Mouse (Mus musculus): Measurements from ENCODE around the gene Arrdc2. TPM values are rescaled to one million over a fixed set of nuclear protein-coding genes. Genes with fewer than 3 reads are reported as not detected.

The Arrdc2 gene
- polyA plus RNA-seq (2011; ENCODE audit: insufficient read length, low read depth, missing spikeins), result 4.4 and 4.5 TPM in 2 replicates

- TF ChIP-seq CTCF (IDR thresholded peaks at IDR 0.05; ENCODE audit: borderline replicate concordance, insufficient read depth, low read length) (no peak), POLR2A (IDR thresholded peaks at IDR 0.05; ENCODE audit: low read depth, low read length) (peak; percentile 100)
- peak within 1 kb of the TSS; percentile 61 for H3K4me3 ChIP-seq (ENCODE audit: insufficient read depth, low read length)
- no peaks in the 10 kb centered on the region for H3K4me1 ChIP-seq (ENCODE audit: control insufficient read depth, insufficient read depth, low read length)
- peak within 1 kb of the TSS; percentile 74 for H3K27ac ChIP-seq (ENCODE audit: insufficient read depth, low read length)
Measured at GRCm38 (mm10) chr8:70839408-70840351, at the start of gene Arrdc2. Gene Arrdc2 (minus strand): TSS chr8:70839720.

- Histone ChIP-seq H3K27ac (ENCODE audit: insufficient read depth, low read length) (no peak overlapping the region), H3K4me1 (ENCODE audit: control insufficient read depth, insufficient read depth, low read length) (no peaks in the 10 kb centered on the region), H3K4me3 (ENCODE audit: insufficient read depth, low read length) (no peak overlapping the region)
- TF ChIP-seq POLR2A (IDR thresholded peaks at IDR 0.05; ENCODE audit: low read depth, low read length) (no peak), CTCF (IDR thresholded peaks at IDR 0.05; ENCODE audit: borderline replicate concordance, insufficient read depth, low read length) (no peak)
Measured at GRCm38 (mm10) chr8:70887669-70888068, 48.1 kb upstream of the Arrdc2 start.

- no peak for TF ChIP-seq POLR2A (IDR thresholded peaks at IDR 0.05; ENCODE audit: low read depth, low read length)
- TF ChIP-seq CTCF (IDR thresholded peaks at IDR 0.05; ENCODE audit: borderline replicate concordance, insufficient read depth, low read length), result no peak
- H3K4me1 ChIP-seq (ENCODE audit: control insufficient read depth, insufficient read depth, low read length), result peaks cover 3% of the 10 kb centered on the region
Measured at GRCm38 (mm10) chr8:70885612-70886011, 46.1 kb upstream of the Arrdc2 start.

GRCm38 (mm10) chr8:70884683-70885082, 45.2 kb upstream of the Arrdc2 start:
- TF ChIP-seq CTCF (IDR thresholded peaks at IDR 0.05; ENCODE audit: borderline replicate concordance, insufficient read depth, low read length) (no peak), POLR2A (IDR thresholded peaks at IDR 0.05; ENCODE audit: low read depth, low read length) (no peak)
- Histone ChIP-seq H3K27ac (ENCODE audit: insufficient read depth, low read length) (no peak overlapping the region), H3K4me1 (ENCODE audit: control insufficient read depth, insufficient read depth, low read length) (peaks cover 3% of the 10 kb centered on the region)

More at GRCm38 (mm10) chr8:70885612-70886011, 46.1 kb upstream of the Arrdc2 start:
- Histone ChIP-seq H3K4me3 (ENCODE audit: insufficient read depth, low read length) (no peak overlapping the region), H3K27ac (ENCODE audit: insufficient read depth, low read length) (no peak overlapping the region)

GRCm38 (mm10) chr8:70884186-70884585, 44.7 kb upstream of the Arrdc2 start:
- no peak overlapping the region for H3K4me3 ChIP-seq (ENCODE audit: insufficient read depth, low read length)
- H3K4me1 ChIP-seq (ENCODE audit: control insufficient read depth, insufficient read depth, low read length), result peaks cover 3% of the 10 kb centered on the region
- TF ChIP-seq POLR2A (IDR thresholded peaks at IDR 0.05; ENCODE audit: low read depth, low read length) (no peak), CTCF (IDR thresholded peaks at IDR 0.05; ENCODE audit: borderline replicate concordance, insufficient read depth, low read length) (no peak)
- H3K27ac ChIP-seq (ENCODE audit: insufficient read depth, low read length), result no peak overlapping the region

More at GRCm38 (mm10) chr8:70884683-70885082, 45.2 kb upstream of the Arrdc2 start:
- no peak overlapping the region for H3K4me3 ChIP-seq (ENCODE audit: insufficient read depth, low read length)

GRCm38 (mm10) chr8:70880546-70880945, 41.0 kb upstream of the Arrdc2 start:
- H3K4me3 ChIP-seq (ENCODE audit: insufficient read depth, low read length), result no peak overlapping the region
- peak overlapping the region; percentile 84 for H3K27ac ChIP-seq (ENCODE audit: insufficient read depth, low read length)
- H3K4me1 ChIP-seq (ENCODE audit: control insufficient read depth, insufficient read depth, low read length), result peaks cover 3% of the 10 kb centered on the region
- TF ChIP-seq POLR2A (IDR thresholded peaks at IDR 0.05; ENCODE audit: low read depth, low read length) (no peak), CTCF (IDR thresholded peaks at IDR 0.05; ENCODE audit: borderline replicate concordance, insufficient read depth, low read length) (no peak)

GRCm38 (mm10) chr8:70880126-70880525, 40.6 kb upstream of the Arrdc2 start:
- Histone ChIP-seq H3K4me1 (ENCODE audit: control insufficient read depth, insufficient read depth, low read length) (peaks cover 3% of the 10 kb centered on the region), H3K27ac (ENCODE audit: insufficient read depth, low read length) (peak overlapping the region; percentile 84), H3K4me3 (ENCODE audit: insufficient read depth, low read length) (no peak overlapping the region)
- TF ChIP-seq CTCF (IDR thresholded peaks at IDR 0.05; ENCODE audit: borderline replicate concordance, insufficient read depth, low read length), result no peak
- TF ChIP-seq POLR2A (IDR thresholded peaks at IDR 0.05; ENCODE audit: low read depth, low read length), result no peak

- Histone ChIP-seq H3K27ac (ENCODE audit: insufficient read depth, low read length) (peak overlapping the region; percentile 84), H3K4me1 (ENCODE audit: control insufficient read depth, insufficient read depth, low read length) (peaks cover 3% of the 10 kb centered on the region), H3K4me3 (ENCODE audit: insufficient read depth, low read length) (no peak overlapping the region)
- no peak for TF ChIP-seq CTCF (IDR thresholded peaks at IDR 0.05; ENCODE audit: borderline replicate concordance, insufficient read depth, low read length)
- no peak for TF ChIP-seq POLR2A (IDR thresholded peaks at IDR 0.05; ENCODE audit: low read depth, low read length)
Measured at GRCm38 (mm10) chr8:70879500-70879899, 40.0 kb upstream of the Arrdc2 start.

- H3K4me1 ChIP-seq (ENCODE audit: control insufficient read depth, insufficient read depth, low read length), result peaks cover 3% of the 10 kb centered on the region
- no peak overlapping the region for H3K4me3 ChIP-seq (ENCODE audit: insufficient read depth, low read length)
- H3K27ac ChIP-seq (ENCODE audit: insufficient read depth, low read length), result no peak overlapping the region
- no peak for TF ChIP-seq POLR2A (IDR thresholded peaks at IDR 0.05; ENCODE audit: low read depth, low read length)
- TF ChIP-seq CTCF (IDR thresholded peaks at IDR 0.05; ENCODE audit: borderline replicate concordance, insufficient read depth, low read length), result no peak
Measured at GRCm38 (mm10) chr8:70878178-70878577, 38.7 kb upstream of the Arrdc2 start.

GRCm38 (mm10) chr8:70876382-70876781, 36.9 kb upstream of the Arrdc2 start:
- H3K4me1 ChIP-seq (ENCODE audit: control insufficient read depth, insufficient read depth, low read length), result peaks cover 3% of the 10 kb centered on the region
- TF ChIP-seq CTCF (IDR thresholded peaks at IDR 0.05; ENCODE audit: borderline replicate concordance, insufficient read depth, low read length), result no peak
- TF ChIP-seq POLR2A (IDR thresholded peaks at IDR 0.05; ENCODE audit: low read depth, low read length), result no peak
- no peak overlapping the region for H3K27ac ChIP-seq (ENCODE audit: insufficient read depth, low read length)
- H3K4me3 ChIP-seq (ENCODE audit: insufficient read depth, low read length), result no peak overlapping the region
